Mouse (Mus musculus): ENCODE results near the gene Clcf1. TPM values are rescaled to one million over a fixed set of nuclear protein-coding genes. Genes with fewer than 3 reads are reported as not detected.
A peak's percentile ranks its signal among the peaks of the same experiment; 100 is the strongest.

The Clcf1 gene
- total RNA-seq, 2 experiments from 2014 or later, result 1.3 to 2.1 TPM

- TF ChIP-seq CTCF (IDR thresholded peaks at IDR 0.05), result no peak
- Histone ChIP-seq H3K27ac (peak overlapping the region; percentile 13; the same call in 1 of the 2 replicates), H3K4me3 (no peak overlapping the region)
- peak; percentile 72 to 74 for DNase-seq (ENCODE audit: extremely low spot score in 1 of 2, low spot score in 2 of 2)
- intact Hi-C loops (cut with DNase I), result no loop called here
Observed at GRCm38 (mm10) chr19:4181892-4182291, 32.1 kb upstream of the Clcf1 start.

DNA sequence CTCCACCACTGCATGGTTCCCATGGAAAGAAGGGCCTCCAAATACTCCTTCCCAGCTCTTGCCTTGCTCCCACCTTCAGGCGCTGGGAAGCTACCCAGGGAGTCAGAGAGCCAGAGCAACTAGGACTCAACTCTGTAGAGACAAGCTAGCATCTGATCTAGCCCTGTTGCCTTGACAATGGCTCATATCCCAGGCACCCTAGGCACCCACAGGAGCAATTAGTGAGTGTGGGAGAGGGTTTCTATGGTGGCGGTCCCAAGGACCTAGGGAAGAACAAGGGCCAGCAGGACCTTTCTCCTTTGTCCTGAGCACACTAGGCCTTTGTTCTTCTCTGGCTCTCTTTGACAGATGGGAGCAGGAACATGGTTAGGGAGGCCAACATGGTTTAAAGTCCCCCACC lies 30.3 kb upstream of the Clcf1 start:
- H3K27ac ChIP-seq, result peak overlapping the region; percentile 55
- no peak for DNase-seq (ENCODE audit: extremely low spot score in 1 of 2, low spot score in 2 of 2)
- H3K4me3 ChIP-seq, result no peak overlapping the region
- no peak for TF ChIP-seq CTCF (IDR thresholded peaks at IDR 0.05)
- intact Hi-C loops (cut with DNase I), result no loop called here

- Histone ChIP-seq H3K4me3 (no peak overlapping the region), H3K27ac (no peak overlapping the region)
- intact Hi-C loops (cut with DNase I), result no loop called here
- no peak for TF ChIP-seq CTCF (IDR thresholded peaks at IDR 0.05)
- DNase-seq (ENCODE audit: extremely low spot score in 1 of 2, low spot score in 2 of 2), result no peak
Observed at GRCm38 (mm10) chr19:4184976-4185975, 28.8 kb upstream of the Clcf1 start.

- Histone ChIP-seq H3K27ac (no peak overlapping the region), H3K4me3 (no peak overlapping the region)
- no peak for TF ChIP-seq CTCF (IDR thresholded peaks at IDR 0.05)
- DNase-seq (ENCODE audit: extremely low spot score in 1 of 2, low spot score in 2 of 2), result no peak
- intact Hi-C loops (cut with DNase I), result no loop called here
Observed at GRCm38 (mm10) chr19:4187303-4187702, 26.7 kb upstream of the Clcf1 start.

- no peak for TF ChIP-seq CTCF (IDR thresholded peaks at IDR 0.05)
- no peak for DNase-seq (ENCODE audit: extremely low spot score in 1 of 2, low spot score in 2 of 2)
- H3K4me3 ChIP-seq, result no peak overlapping the region
- H3K27ac ChIP-seq, result no peak overlapping the region
- intact Hi-C loops (cut with DNase I), result no loop called here
Observed at GRCm38 (mm10) chr19:4189051-4189620, 24.9 kb upstream of the Clcf1 start.

- intact Hi-C loops (cut with DNase I), result no loop called here
- no peak for TF ChIP-seq CTCF (IDR thresholded peaks at IDR 0.05)
- peak within 1 kb of the TSS; percentile 97 for H3K4me3 ChIP-seq
Observed at GRCm38 (mm10) chr19:4190831-4191334, 23.2 kb upstream of the Clcf1 start, which contains the start of gene Tbc1d10c. TSS of gene Tbc1d10c (minus strand) at chr19:4191284.

GRCm38 (mm10) chr19:4191528-4192250 lies 22.3 kb upstream of the Clcf1 start, which contains the start of gene Ppp1ca:
TSS of gene Ppp1ca (plus strand) at chr19:4192065.
- TF ChIP-seq CTCF (IDR thresholded peaks at IDR 0.05), result peak; percentile 81
- Histone ChIP-seq H3K27ac (peak within 1 kb of the TSS; percentile 98), H3K4me3 (peak within 1 kb of the TSS; percentile 97)
- DNase-seq (ENCODE audit: extremely low spot score in 1 of 2, low spot score in 2 of 2), result peak; percentile 92 to 96
- intact Hi-C loops (cut with DNase I), result loop anchor here (1.0 kb wide), 1 partner anchor 22 kb away; no protein-coding TSS in a partner anchor

More at GRCm38 (mm10) chr19:4190831-4191334, 23.2 kb upstream of the Clcf1 start, which contains the start of gene Tbc1d10c:
- H3K27ac ChIP-seq, result peak within 1 kb of the TSS; percentile 98
- DNase-seq (ENCODE audit: extremely low spot score in 1 of 2, low spot score in 2 of 2), result no peak

DNA sequence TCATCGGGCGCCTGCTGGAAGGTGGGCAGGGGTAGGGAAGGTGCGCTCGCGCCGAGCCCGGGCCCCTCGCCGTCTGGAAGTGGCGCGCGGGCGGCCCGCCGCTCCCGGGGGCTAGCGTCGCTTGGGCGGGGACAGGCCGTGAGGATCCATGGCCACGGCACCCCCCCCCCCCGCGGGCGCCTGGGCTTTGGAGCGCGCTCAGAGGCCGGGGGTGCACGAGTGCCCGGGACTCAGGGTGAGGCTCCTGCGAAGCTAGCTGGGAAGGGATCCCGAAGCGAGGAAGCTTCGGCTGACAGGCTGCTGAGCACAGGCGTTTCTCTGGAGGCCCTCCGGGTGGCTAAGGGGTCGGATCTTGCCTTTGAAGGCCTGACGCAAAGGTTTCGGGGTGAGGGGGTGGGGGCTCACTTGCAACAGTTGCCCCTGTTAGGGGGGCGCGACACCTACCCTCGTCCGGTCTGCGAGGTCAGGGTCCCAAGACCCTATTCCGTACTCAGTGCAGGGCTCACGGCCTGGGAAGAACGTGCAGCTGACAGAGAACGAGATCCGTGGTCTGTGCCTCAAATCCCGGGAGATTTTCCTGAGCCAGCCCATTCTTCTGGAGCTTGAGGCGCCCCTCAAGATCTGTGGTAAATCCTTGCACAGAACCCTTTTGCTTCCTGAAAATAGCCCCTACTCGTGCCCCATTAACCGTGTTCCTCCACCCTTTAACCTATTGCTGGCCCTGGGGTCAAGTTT lies 21.6 kb upstream of the Clcf1 start:
- no peak for DNase-seq (ENCODE audit: extremely low spot score in 1 of 2, low spot score in 2 of 2)
- no peak for TF ChIP-seq CTCF (IDR thresholded peaks at IDR 0.05)
- Histone ChIP-seq H3K27ac (peak overlapping the region; percentile 98), H3K4me3 (peak overlapping the region; percentile 97)
- intact Hi-C loops (cut with DNase I), result loop anchor here (1.0 kb wide), 1 partner anchor 23 kb away; no protein-coding TSS in a partner anchor

DNA sequence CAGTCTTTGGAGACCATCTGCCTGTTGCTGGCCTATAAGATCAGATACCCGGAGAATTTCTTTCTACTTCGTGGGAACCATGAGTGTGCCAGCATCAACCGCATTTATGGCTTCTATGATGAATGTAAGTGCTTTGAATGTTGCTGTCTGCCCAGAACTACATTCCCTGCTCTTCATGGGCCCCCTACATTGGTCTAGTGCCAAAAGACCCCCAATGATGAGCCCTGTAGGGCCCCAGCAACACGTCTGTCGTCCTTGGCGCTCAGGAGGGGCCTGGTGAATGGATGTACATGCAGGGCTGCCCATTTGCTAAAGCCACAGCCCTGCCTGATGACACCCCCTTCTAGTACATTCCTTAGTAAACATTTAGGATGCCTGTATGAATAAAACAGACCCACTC lies 20.9 kb upstream of the Clcf1 start:
- H3K4me3 ChIP-seq, result peak overlapping the region; percentile 97

DNA sequence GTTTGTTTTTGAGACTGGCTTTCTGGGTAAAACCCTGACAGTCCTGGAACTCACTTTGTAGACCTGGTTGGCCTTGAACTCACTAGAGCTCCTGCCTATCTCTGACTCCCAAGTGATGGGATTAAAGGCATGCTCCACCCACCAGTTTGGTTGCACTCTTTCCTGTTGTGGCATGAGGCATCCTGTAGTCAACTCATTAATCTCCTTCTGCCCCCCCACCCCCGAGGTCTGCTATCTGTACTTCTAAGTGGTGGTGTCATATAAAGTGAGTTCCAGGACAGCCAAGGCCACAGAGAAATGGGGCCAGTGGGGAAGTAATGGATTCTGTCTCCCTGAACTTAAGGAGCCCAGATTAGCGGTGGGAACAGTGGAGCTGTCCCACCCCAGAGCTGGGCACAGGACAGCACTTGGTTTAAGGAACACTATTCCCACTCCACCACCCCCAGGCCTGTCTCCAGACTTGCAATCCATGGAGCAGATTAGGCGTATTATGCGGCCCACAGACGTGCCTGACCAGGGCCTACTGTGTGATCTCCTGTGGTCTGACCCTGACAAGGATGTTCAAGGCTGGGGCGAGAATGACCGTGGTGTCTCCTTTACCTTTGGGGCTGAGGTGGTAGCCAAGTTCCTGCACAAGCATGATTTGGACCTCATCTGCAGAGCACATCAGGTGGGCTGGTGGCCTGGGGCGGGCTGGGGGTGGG lies 19.9 kb upstream of the Clcf1 start:
- TF ChIP-seq CTCF (IDR thresholded peaks at IDR 0.05), result no peak
- intact Hi-C loops (cut with DNase I), result no loop called here
- Histone ChIP-seq H3K4me3 (no peak overlapping the region), H3K27ac (no peak overlapping the region)
- no peak for DNase-seq (ENCODE audit: extremely low spot score in 1 of 2, low spot score in 2 of 2)

More for the DNA sequence above, 20.9 kb upstream of the Clcf1 start:
- DNase-seq (ENCODE audit: extremely low spot score in 1 of 2, low spot score in 2 of 2), result no peak
- intact Hi-C loops (cut with DNase I), result no loop called here
- no peak for TF ChIP-seq CTCF (IDR thresholded peaks at IDR 0.05)
- peak overlapping the region; percentile 98 for H3K27ac ChIP-seq
